Mouse (Mus musculus) erythroblast, adult 5-6 weeks (primary cell): Measurements from ENCODE around the gene Cxcr6. TPM values are rescaled to one million over a fixed set of nuclear protein-coding genes. Genes with fewer than 3 reads are reported as not detected.
"Not testable (repeated sequence)": the region's sequence is repeated elsewhere in the genome, so short reads cannot be mapped to it uniquely, and the experiment has no call there.

Experiments used
- ATAC-seq: replicated peaks from 2 replicates; pipeline ENCODE4 v1.8.0; 2016; ENCODE audit warnings: moderate number of reproducible peaks, mild to moderate bottlenecking, moderate TSS enrichment, inconsistent platforms; ENCODE audit not compliant: poor library complexity, low FRiP score, severe bottlenecking
- total RNA-seq, 2 experiments: library from RNA; stranded (forward) in 1 of 2; stranded (reverse) in 1 of 2; fragments of 150-400 nt in 1 of 2; fragments of 200-764, 138-1000 nt in 1 of 2; gene quantifications; 2 replicates each; pipeline versions ENCODE4 v1.2.3 to v1.2.4; 2015 to 2017; ENCODE audit warnings: low replicate concordance in 2 of 2

Cxcr6 gene
- 1.3 TPM in 1 of 2 replicates, not detected in the other for total RNA-seq (2015; ENCODE audit: low replicate concordance)
- total RNA-seq (2017; ENCODE audit: low replicate concordance) = 0.77 and 1.3 TPM in 2 replicates

DNA sequence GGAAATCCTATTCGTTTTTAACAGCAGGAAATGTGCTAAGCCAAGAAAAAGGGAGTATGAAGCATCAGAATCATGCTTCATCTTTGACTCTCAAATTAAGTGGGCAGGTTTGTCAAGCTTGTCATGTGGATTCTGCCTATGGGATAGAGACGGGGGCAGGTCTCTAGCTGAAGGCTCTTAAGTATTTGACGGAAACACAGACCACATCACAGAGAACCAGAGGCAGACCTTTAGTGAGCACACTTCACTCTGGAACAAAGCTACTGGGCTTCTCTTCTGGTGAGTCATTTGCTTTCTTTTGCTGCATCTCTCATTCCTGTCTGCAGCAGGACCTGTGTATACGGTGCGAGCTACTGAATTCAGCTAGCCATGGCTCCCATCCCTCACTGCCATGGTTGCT is at the start of gene Cxcr6:
TSS of gene Cxcr6 (plus strand) at position 209 of the 400 bp plus-strand sequence.
- ATAC-seq = no peak

DNA sequence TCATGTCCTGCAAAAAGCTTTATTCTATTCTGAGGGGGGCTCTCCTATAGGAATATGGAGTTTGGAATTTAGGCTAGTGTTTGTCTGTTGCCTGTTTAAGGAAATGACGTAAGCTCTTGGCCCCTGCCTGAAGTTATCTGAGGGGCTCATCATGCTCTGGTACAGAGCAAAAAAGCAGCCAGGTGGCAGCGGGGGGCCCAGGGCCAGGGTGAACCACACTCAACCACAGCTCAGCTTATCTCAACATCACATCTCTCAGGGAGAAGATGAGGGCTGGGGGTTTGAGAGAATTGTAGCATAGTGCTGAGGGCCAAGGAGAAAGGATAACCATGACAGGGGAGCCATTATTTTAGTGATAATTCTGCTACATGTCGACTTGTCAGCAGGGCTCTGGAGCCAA is 49.5 kb upstream of the Cxcr6 start:
- no peak for ATAC-seq

- ATAC-seq = no peak
Observed at GRCm38 (mm10) chr9:123757326-123757725, 48.9 kb upstream of the Cxcr6 start.

- ATAC-seq = no peak
Observed at GRCm38 (mm10) chr9:123758156-123758555, 48.1 kb upstream of the Cxcr6 start.

- ATAC-seq = no peak
Observed at GRCm38 (mm10) chr9:123758645-123759044, 47.6 kb upstream of the Cxcr6 start.

GRCm38 (mm10) chr9:123760806-123761205 is 45.5 kb upstream of the Cxcr6 start:
- ATAC-seq = no peak

DNA sequence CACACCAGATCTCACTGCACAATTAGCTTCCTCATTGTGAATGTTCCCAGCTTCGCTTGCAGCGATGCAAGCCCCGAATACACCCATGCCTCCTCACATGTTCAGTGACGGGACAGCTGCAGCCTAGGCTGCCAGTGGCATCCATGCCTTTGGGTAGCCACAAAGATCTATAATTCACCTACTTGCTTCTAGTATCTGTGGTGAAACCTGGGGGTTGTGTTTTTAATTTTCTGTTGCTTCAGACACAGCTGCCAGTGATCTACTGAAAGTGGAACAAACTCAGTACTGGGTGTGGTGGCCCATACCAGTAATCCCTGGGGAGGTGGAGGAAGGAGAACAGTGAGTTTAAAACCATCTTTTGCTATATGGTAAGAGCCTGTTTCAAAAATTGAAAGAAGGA is 43.4 kb upstream of the Cxcr6 start:
- ATAC-seq = no peak

GRCm38 (mm10) chr9:123763771-123764170 is 42.5 kb upstream of the Cxcr6 start:
- no peak for ATAC-seq

DNA sequence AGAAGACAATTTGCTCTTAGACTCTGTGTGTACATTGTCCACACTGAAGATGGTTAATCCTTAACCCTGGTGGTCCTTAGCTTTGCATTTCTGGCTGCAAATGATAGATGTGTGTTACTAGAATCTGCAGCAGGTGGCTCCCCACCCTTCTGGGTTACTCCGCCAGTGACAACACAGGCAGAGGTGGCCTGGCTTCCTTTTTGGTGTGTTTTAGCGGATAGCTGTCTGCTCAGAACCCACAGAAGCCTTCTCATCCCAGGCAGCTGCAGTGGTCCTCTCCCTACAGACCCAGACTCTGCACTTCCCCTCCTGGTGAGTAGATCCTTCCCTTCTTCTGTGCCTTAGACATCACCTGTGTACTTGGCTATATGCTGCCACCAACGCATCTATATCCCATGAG is 39.3 kb upstream of the Cxcr6 start:
- ATAC-seq = no peak

DNA sequence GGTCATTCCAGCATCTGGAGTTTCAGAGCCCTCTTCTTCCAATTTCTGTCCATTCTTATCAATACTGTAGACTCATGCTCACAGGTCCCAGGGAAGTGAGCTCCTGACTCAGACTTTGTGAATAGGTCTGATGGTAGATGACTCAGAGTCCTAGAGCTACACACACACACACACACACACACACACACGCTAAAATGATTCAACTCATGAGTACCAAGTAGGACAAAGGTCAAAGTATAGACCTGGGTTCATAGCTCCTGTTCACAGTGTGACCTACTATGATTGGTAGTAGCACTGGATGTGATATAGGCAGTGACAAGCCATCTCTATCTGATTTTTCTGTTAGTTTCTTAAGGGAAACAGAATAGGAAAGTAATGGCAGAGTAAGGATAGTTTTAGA is 37.8 kb upstream of the Cxcr6 start:
- ATAC-seq = no peak

- no peak for ATAC-seq
Observed at GRCm38 (mm10) chr9:123769532-123769931, 36.7 kb upstream of the Cxcr6 start.

- not testable (repeated sequence) for ATAC-seq
Observed at GRCm38 (mm10) chr9:123773299-123773698, 33.0 kb upstream of the Cxcr6 start.

DNA sequence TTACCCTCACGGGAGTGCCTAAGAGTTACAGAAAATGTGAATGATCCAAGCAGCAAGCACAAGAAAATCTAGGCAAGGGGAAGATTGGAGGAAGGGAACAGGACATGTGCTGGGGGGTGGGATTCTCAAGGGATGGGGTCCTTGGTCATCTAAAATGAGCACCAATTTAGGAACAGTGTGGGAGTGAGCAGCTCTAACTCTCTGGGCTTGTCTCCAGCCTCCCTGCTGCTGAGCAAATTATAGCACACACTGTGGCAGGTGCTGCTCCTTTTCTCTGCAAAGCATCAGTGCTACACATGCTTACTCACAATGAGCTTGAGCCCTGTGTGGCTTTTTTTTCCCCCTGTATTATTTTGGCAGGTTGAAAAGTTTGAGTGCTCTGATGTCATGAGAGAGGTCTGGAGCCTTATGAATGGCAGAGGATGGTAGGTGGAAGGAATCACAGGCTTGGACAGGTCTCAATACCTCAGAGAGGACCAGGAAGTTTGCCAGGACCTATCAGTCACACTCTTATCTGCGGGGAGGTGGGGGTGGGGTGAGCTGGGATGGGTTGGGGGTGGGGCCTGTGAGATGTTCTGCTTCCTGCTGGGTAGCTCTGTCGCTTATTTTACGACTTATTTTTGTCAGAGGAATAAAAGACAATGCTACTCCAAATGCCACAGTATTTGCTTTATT is 17.3 kb upstream of the Cxcr6 start:
- no peak for ATAC-seq

DNA sequence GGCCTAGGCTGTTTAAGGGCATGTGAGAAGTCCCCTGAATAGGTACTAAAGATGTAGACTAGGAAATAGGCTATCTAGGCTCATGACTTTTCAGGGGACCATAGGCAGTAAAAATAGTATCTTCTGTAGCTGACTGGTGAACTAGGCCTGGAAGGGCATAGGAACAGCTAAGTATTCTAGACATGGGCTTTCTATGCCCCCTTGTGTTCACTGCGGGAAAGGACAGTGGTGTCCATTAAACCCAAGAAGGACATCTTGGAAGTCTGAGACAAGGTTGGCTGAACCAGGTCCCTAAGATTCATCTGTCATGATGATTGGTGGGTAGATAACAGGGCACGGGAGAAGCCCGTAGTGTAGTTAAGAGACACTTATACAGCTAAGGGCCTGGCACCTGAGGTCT is 10.1 kb upstream of the Cxcr6 start:
- peak; percentile 75 for ATAC-seq

GRCm38 (mm10) chr9:123801527-123801926 is 4.7 kb upstream of the Cxcr6 start:
- ATAC-seq = no peak

DNA sequence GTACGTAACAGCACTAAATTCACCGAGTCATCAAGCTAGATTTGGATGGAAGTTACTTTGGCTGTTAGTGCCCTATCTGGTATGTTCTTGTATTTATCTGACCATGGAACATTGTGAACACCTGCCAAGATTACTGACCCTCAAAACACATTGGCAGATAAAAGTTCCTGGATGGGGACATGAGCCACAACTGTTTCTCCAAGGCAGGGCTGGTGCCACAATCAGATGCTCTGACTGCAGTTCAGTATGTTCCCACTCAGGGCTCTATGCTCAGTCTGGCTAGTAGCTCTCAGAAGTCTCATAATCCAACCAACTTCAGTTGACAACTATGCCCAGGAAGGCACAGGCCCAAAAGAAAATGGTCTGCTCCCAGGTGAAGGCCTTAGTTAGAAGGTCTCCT is 3.9 kb upstream of the Cxcr6 start:
- no peak for ATAC-seq

DNA sequence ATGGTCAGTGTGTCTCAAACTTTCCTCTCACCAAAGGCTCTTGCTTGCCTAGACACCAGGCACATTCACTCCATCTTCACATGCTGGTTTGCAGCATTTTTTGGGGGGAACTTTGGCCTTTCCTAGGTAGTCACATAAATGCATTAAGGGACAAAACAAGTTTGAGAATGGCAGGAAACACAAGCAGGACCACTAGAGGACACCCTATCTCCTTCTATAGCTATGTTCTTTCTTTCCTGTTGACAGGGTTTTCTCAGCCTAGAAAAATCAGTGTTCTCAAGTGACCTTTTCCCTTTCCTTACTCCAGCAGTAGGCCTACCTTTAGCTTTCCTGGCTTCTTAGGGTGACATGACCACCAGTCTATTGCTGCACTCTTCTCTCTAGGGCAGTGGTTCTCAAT is 3.4 kb upstream of the Cxcr6 start:
- no peak for ATAC-seq

DNA sequence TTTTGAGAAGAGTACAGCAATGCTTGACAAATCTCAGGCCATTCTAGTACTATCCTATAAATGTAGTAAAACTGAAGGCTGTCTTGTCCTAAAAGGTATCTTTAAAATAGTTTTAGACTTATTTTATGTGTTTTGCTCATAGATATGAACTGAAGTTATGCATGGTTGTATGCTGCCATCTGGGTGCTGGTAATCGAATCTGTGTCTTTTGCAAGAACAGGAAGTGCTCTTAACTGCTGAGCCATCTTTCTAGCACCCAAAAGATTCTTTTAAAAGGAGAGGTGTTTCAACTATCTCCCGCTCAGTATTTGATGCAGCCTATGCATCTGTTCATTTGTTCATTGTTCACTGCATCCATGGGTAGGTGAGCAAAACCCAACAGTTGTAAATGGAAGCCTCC is 1.0 kb upstream of the Cxcr6 start:
- no peak for ATAC-seq

GRCm38 (mm10) chr9:123808583-123808982 is 2.3 kb downstream of the Cxcr6 start:
- ATAC-seq = no peak

DNA sequence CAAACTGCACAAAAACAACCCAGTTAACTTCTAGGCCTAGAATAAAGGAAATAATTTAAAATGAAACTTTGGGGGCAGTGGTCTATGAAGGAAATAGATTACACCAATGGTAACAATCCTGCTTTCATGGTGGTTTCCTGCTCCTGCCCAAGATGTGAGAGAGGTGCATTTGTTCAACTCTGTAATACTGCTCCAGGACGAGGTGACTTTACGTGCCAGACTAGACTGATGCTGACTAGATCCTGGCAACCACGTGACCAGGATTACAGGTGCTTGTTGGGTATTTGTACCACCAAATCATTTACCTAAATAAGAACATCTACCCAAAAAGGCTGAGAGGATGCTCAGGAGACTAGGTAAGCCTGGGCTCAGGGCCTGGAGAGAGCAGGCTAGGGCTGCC is 5.6 kb downstream of the Cxcr6 start:
- no peak for ATAC-seq

DNA sequence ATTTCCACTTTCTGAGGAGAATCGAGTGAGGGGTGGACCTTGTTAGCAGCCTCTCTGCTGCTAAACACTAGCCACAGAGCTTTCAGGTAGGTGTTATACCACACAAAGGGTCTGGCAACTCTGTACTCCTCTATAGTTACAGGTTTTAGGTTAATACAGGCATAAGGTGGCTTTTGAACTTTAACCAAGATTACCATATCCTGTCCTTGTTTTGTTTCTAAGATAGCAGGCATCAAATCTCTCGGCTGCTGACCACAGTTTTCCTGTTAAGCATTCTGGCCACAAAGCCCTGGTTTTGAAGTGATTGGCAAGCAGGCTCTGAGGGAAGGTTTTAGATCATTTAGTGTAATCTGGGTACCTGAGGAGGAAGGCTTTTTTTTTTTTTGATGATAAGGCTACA is 8.1 kb downstream of the Cxcr6 start:
- ATAC-seq = no peak

DNA sequence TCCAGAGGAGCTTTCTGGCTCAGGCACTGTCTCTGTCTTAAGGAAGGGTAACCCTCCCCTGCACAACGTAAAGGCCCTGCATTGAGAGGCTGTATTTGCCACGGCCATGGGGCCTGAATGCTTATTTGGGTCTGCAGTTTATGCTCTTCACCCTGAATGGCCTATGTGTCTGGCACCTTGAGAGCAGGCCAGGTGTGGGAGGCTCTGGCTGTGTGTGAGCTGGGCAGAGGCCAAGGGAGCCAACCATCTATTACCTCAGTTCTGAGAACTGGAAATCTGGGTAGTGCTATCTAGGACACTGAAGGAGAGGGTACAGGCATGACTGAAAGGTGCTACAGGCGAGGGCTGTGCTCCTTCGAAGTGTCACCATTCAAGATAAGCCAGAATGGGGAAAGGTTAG is 8.5 kb downstream of the Cxcr6 start:
- ATAC-seq = no peak
